Mouse (Mus musculus) intestine, embryonic 16.5 days (tissue): ENCODE measurements around the gene Fbxl14. TPM values are rescaled to one million over a fixed set of nuclear protein-coding genes. Genes with fewer than 3 reads are reported as not detected.
"Not testable (repeated sequence)": the region's sequence is repeated elsewhere in the genome, so short reads cannot be mapped to it uniquely, and the experiment has no call there.

Experiments used
- ATAC-seq: fragments of 200-750 bp; cut with Nextera tagmentation; 2 replicates; pipeline ENCODE4 v1.8.0; 2017; ENCODE audit warnings: moderate TSS enrichment, moderate library complexity
- H3K27ac ChIP-seq: fragments of 300-500 bp; sonication (generic); 2 replicates; pipeline ENCODE4 v1.5.1; 2014; ENCODE audit warnings: mild to moderate bottlenecking, low read length
- H3K27me3 ChIP-seq: fragments of 300-500 bp; sonication (generic); replicated peaks from 2 replicates; pipeline ENCODE4 v1.6.1; 2014; ENCODE audit warnings: low read length, control low read depth, mixed read lengths; ENCODE audit not compliant: control insufficient read depth, insufficient read depth
- H3K36me3 ChIP-seq: fragments of 300-500 bp; sonication (generic); 2 replicates; pipeline ENCODE4 v1.6.1; 2014; ENCODE audit warnings: low read length, control low read depth; ENCODE audit not compliant: control insufficient read depth, insufficient read depth
- H3K4me1 ChIP-seq: fragments of 300-500 bp; sonication (generic); 2 replicates; pipeline ENCODE4 v1.6.1; 2014; ENCODE audit warnings: low read length, control low read depth, mixed read lengths; ENCODE audit not compliant: control insufficient read depth, insufficient read depth
- H3K4me2 ChIP-seq: fragments of 300-500 bp; sonication (generic); 2 replicates; pipeline ENCODE4 v1.6.1; 2014; ENCODE audit warnings: low read depth, low read length, control low read depth
- H3K4me3 ChIP-seq: fragments of 300-500 bp; sonication (generic); 2 replicates; pipeline ENCODE4 v1.5.1; 2014; ENCODE audit warnings: mild to moderate bottlenecking, low read length
- H3K9ac ChIP-seq: fragments of 300-500 bp; sonication (generic); 2 replicates; pipeline ENCODE4 v1.6.1; 2014; ENCODE audit warnings: low read depth, low read length
- H3K9me3 ChIP-seq: fragments of 300-500 bp; sonication (generic); 2 replicates; pipeline ENCODE4 v1.6.1; 2016; ENCODE audit warnings: low read length, control low read depth; ENCODE audit not compliant: control insufficient read depth
- WGBS: fragments of 180-500 bp; shearing (Covaris S2); extraction: QIAGEN DNeasy Blood & Tissue Kit; methylation state at CpG from one replicate; pipeline ENCODE4 v1.1.7; 2014; 5-methylcytosine and 5-hydroxymethylcytosine counted together
- polyA plus RNA-seq: library from polyadenylated mRNA; unstranded; fragments of >200 nt; fragmentation: Nextera tagmentation; extraction: Ambion mirVana; gene quantifications from 2 replicates; pipeline ENCODE4 v1.2.1, GENCODE M21; 2015

Fbxl14 gene
- polyA plus RNA-seq: 3.7 and 4.1 TPM in 2 replicates

DNA sequence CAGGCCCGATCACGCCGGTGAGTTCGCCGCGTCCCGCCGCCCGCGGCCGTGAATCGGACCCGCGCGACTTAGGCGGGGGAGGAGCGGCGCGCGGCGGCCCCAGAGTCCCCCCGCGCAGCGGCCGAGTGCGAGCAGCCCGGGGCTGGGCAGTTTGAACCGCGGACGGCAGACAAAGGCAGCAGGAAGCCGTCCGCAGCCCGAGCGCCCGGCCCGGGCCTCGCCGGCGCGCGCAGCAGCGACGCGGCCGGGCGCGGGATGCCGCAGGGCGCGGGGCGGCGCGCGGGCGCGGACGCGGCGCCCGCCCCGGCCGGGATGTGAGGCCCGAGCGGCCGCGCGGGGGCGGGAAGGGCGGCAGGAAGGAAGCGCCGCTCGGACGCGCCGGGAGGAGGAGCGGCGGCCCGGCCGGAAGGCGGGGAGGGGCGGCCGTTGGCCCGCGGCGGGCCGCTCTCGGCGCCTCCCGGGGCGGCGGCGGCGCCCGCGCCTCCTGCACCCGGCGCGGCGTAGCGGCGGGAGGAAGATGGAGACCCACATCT lies at the start of gene Fbxl14:
Gene Fbxl14, plus strand, starts transcription at position 326 of the 533 bp plus-strand sequence.
- H3K4me2 ChIP-seq: peak within 1 kb of the TSS; percentile 94
- H3K9ac ChIP-seq: peak within 1 kb of the TSS; percentile 94
- no peaks in the 10 kb centered on the region for H3K9me3 ChIP-seq
- no peaks in the 10 kb centered on the region for H3K27me3 ChIP-seq
- peak within 1 kb of the TSS; percentile 59 for H3K4me3 ChIP-seq
- peak within 1 kb of the TSS; percentile 98 for H3K27ac ChIP-seq
- peak; percentile 87 for ATAC-seq
- H3K4me1 ChIP-seq: peaks cover 24% of the 10 kb centered on the region
- under 1% methylated on average over 60 of the region's 101 CpGs for WGBS
- H3K36me3 ChIP-seq: no peaks in the 10 kb centered on the region

DNA sequence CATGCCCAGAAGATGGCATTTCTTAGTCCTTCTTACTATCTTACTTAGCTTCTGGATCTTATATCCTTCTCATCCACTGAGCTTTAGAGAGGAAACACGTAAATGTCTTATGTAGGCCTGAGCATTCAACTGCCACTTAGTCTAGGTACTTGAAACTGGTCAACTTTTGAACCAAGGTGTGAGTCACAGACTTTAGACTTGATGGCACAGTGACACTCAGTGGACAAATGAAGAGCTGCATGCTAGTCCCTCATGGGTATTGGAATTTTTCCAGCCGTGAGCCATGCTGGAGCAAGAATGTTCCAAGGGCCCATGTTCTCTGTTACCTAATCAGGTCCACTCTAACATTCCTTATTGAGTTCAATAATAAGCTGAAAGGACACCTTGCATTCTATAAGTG lies 49.0 kb upstream of the Fbxl14 start:
- 48% methylated on average over 2 of the region's 2 CpGs for WGBS
- Histone ChIP-seq H3K36me3 (no peaks in the 10 kb centered on the region; the same call in 1 of the 2 replicates), H3K9ac (no peak overlapping the region), H3K27ac (no peak overlapping the region), H3K4me3 (no peak overlapping the region), H3K4me2 (no peak overlapping the region), H3K9me3 (no peaks in the 10 kb centered on the region), H3K4me1 (peaks cover 3% of the 10 kb centered on the region; the same call in 1 of the 2 replicates), H3K27me3 (no peaks in the 10 kb centered on the region)
- peak; percentile 52; the same call in 1 of the 2 replicates for ATAC-seq

DNA sequence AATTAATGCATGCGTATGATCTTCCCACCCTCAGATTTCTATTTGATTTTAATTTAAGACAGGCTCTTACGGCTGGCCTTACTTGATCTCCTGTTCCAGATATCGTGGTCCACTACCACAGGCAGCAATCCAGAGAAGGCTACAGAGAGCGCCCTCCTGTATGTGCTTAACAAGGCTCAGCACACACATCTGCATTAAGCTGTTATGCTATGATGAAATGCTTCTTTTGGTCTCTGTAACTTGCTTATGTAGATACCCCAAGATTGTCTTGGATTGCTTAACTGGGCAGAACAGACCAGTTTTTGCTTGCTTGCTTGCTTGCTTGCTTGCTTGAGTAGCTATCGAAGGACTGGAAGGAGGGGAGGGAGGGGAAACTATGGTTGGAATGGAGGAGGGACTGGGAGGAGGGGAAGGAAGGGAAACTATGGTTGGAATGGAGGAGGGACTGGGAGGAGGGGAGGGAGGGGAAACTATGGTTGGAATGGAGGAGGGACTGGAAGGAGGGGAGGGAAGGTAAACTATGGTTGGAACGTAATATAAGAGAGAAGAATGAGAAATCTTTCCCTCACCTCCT lies 47.6 kb upstream of the Fbxl14 start:
- H3K27ac ChIP-seq: no peak overlapping the region

DNA sequence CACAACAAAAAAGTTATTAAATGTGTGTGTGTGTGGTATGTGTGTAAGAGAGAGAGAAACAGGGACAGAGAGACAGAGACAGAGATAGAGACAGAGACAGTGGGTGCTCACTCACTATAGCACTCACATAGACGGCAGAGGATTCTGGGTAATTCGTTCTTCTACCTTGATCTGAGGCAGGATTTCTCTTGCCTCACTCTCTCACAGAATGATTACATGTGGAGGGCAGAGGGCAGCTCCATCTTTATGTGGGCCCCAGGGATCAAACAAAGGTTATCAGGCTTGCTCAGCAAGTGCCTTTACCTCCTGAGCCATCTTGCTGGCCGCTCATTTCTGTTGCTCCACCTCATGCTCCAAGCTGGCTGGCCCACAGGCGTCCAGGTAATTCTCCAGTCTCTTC lies 45.1 kb upstream of the Fbxl14 start:
- no peaks in the 10 kb centered on the region; the same call in 1 of the 2 replicates for H3K36me3 ChIP-seq
- H3K27me3 ChIP-seq: no peaks in the 10 kb centered on the region
- no peak overlapping the region for H3K4me2 ChIP-seq
- ATAC-seq: 0 out of 2 replicates have a peak, but pooled peaks have one; percentile 24
- no peak overlapping the region for H3K27ac ChIP-seq
- H3K9me3 ChIP-seq: no peaks in the 10 kb centered on the region
- peaks cover 3% of the 10 kb centered on the region; the same call in 1 of the 2 replicates for H3K4me1 ChIP-seq
- no peak overlapping the region for H3K4me3 ChIP-seq
- 67% methylated on average over 4 of the region's 4 CpGs for WGBS
- no peak overlapping the region for H3K9ac ChIP-seq

More for the DNA sequence above, 47.6 kb upstream of the Fbxl14 start:
- ATAC-seq: no peak
- Histone ChIP-seq H3K4me2 (no peak overlapping the region), H3K9ac (no peak overlapping the region), H3K9me3 (no peaks in the 10 kb centered on the region), H3K4me3 (no peak overlapping the region), H3K27me3 (no peaks in the 10 kb centered on the region), H3K4me1 (peaks cover 3% of the 10 kb centered on the region; the same call in 1 of the 2 replicates), H3K36me3 (no peaks in the 10 kb centered on the region; the same call in 1 of the 2 replicates)
- WGBS: 69% methylated on average over 6 of the region's 6 CpGs

DNA sequence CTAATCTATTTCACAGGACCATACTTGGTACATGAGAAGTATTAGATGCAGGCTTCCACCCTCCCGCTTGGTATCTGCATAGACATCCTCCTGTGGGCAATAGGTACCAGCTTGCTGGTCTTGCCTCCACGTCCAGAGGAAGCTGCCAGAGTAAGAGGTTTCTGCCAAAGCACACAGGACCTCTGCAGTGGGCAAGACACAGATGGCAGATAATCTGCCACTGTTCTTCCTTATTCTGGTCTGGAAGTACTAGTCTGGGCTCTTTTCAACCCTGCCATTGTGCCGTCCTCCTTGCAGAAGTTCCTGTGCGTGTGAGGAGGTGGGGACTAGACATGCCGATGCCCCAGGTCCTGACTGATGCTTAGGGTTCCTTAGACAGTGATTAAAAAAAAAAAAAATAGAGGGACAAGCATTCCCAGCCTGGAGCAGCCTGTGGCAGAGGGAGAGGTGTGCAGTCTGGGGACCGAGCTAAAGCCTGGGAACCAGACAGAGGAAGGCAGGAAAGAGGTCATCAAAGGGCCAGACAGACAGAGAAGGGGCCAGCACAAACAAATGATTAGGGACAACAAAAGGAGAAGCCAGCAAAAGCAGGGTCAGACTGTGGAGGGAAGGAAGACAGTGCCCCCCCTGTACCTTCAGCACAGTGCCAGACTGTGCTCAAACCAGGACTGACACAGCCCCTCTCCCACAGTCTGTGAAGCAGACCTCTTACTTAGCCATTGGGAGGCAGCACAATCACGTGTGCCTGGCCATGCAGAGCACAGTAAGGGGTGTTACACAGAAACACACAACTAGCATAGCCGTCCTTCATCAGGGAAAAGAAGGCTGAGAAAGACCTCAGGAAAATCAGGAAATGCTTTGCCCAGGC lies 41.3 kb upstream of the Fbxl14 start:
- Histone ChIP-seq H3K27me3 (no peaks in the 10 kb centered on the region), H3K36me3 (no peaks in the 10 kb centered on the region), H3K4me3 (no peak overlapping the region), H3K9ac (no peak overlapping the region), H3K27ac (no peak overlapping the region), H3K9me3 (no peaks in the 10 kb centered on the region), H3K4me1 (peaks cover 3% of the 10 kb centered on the region; the same call in 1 of the 2 replicates), H3K4me2 (no peak overlapping the region)
- 0 out of 2 replicates have a peak, but pooled peaks have one; percentile 39 for ATAC-seq
- 56% methylated on average over 8 of the region's 8 CpGs for WGBS

DNA sequence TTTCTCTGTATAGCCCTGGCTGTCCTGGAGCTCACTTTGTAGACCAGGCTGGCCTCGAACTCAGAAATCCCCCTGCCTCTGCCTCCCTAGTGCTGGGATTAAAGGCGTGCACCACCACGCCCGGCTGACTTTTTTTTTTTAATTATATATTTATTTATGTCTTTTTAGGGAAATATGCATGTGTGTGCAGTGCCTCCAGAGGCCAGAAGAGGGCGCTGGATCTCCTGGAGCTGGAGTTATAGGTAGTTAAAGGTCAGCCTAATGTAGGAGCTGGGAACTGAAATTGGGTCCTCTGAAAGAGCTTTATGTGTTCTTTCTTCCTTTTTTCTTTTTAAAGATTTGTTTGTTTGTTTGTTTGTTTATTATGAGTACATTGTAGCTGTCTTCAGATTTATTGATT lies 36.7 kb upstream of the Fbxl14 start:
- not testable (repeated sequence) for H3K4me2 ChIP-seq, H3K9me3 ChIP-seq, H3K27me3 ChIP-seq, H3K4me3 ChIP-seq, ATAC-seq, H3K4me1 ChIP-seq, H3K36me3 ChIP-seq, H3K27ac ChIP-seq, H3K9ac ChIP-seq
- 79% methylated on average over 5 of the region's 5 CpGs for WGBS

GRCm38 (mm10) chr6:119443742-119444645 lies 35.5 kb upstream of the Fbxl14 start:
- 33% methylated on average over 12 of the region's 12 CpGs for WGBS
- no peaks in the 10 kb centered on the region for H3K36me3 ChIP-seq
- ATAC-seq: peak; percentile 85
- peaks cover 12% of the 10 kb centered on the region for H3K4me1 ChIP-seq
- peak overlapping the region; percentile 17; the same call in 1 of the 2 replicates for H3K4me2 ChIP-seq
- H3K9me3 ChIP-seq: no peaks in the 10 kb centered on the region
- peak overlapping the region; percentile 45 for H3K27ac ChIP-seq
- no peaks in the 10 kb centered on the region for H3K27me3 ChIP-seq
- no peak overlapping the region for H3K4me3 ChIP-seq
- no peak overlapping the region for H3K9ac ChIP-seq

GRCm38 (mm10) chr6:119445671-119446607 lies 33.5 kb upstream of the Fbxl14 start:
- ATAC-seq: no peak
- no peak overlapping the region for H3K9ac ChIP-seq
- H3K4me2 ChIP-seq: no peak overlapping the region
- H3K36me3 ChIP-seq: no peaks in the 10 kb centered on the region
- no peaks in the 10 kb centered on the region for H3K9me3 ChIP-seq
- H3K4me1 ChIP-seq: peaks cover 21% of the 10 kb centered on the region
- WGBS: 64% methylated on average over 11 of the region's 11 CpGs
- no peak overlapping the region for H3K27ac ChIP-seq
- H3K4me3 ChIP-seq: no peak overlapping the region
- H3K27me3 ChIP-seq: no peaks in the 10 kb centered on the region
